Mouse (Mus musculus) embryonic facial prominence, embryonic 12.5 days (tissue): Measurements from ENCODE around the gene Zfp704. TPM values are rescaled to one million over a fixed set of nuclear protein-coding genes. Genes with fewer than 3 reads are reported as not detected.

Source experiments
- ATAC-seq: fragments of 200-750 bp; cut with Nextera tagmentation; 2 replicates; pipeline ENCODE4 v1.8.0; 2017; ENCODE audit not compliant: insufficient number of reproducible peaks, insufficient read depth, low FRiP score, low TSS enrichment
- H3K27ac ChIP-seq: fragments of 300-500 bp; sonication (generic); 2 replicates; pipeline ENCODE4 v1.5.1; 2016; ENCODE audit warnings: mild to moderate bottlenecking
- H3K27me3 ChIP-seq: fragments of 300-500 bp; sonication (generic); 2 replicates; pipeline ENCODE4 v1.6.1; 2016; ENCODE audit warnings: mild to moderate bottlenecking, moderate library complexity
- H3K36me3 ChIP-seq: fragments of 300-500 bp; sonication (generic); 2 replicates; pipeline ENCODE4 v1.6.1; 2016; ENCODE audit warnings: mild to moderate bottlenecking
- H3K4me1 ChIP-seq: fragments of 300-500 bp; sonication (generic); 2 replicates; pipeline ENCODE4 v1.6.1; 2016
- H3K4me2 ChIP-seq: fragments of 300-500 bp; sonication (generic); replicated peaks from 2 replicates; pipeline ENCODE4 v1.6.1; 2016; ENCODE audit warnings: mild to moderate bottlenecking, moderate library complexity
- H3K4me3 ChIP-seq: fragments of 300-500 bp; sonication (generic); 2 replicates; pipeline ENCODE4 v1.5.1; 2016; ENCODE audit warnings: mild to moderate bottlenecking
- H3K9ac ChIP-seq: fragments of 300-500 bp; sonication (generic); 2 replicates; pipeline ENCODE4 v1.6.1; 2016; ENCODE audit warnings: mild to moderate bottlenecking, moderate library complexity
- H3K9me3 ChIP-seq: fragments of 300-500 bp; sonication (generic); 2 replicates; pipeline ENCODE4 v1.6.1; 2016; ENCODE audit warnings: mild to moderate bottlenecking, moderate library complexity
- WGBS: fragments of 180-500 bp; shearing (Covaris S2); methylation state at CpG from one replicate; pipeline ENCODE4 v1.1.7; 2016; 5-methylcytosine and 5-hydroxymethylcytosine counted together
- polyA plus RNA-seq: library from polyadenylated mRNA; unstranded; fragments of >200 nt; fragmentation: Nextera tagmentation; extraction: Ambion mirVana; gene quantifications from 2 replicates; pipeline ENCODE4 v1.2.1, GENCODE M21; 2016

Zfp704 gene
- polyA plus RNA-seq, 1 experiment from 2014 or later = 8.8 TPM

DNA sequence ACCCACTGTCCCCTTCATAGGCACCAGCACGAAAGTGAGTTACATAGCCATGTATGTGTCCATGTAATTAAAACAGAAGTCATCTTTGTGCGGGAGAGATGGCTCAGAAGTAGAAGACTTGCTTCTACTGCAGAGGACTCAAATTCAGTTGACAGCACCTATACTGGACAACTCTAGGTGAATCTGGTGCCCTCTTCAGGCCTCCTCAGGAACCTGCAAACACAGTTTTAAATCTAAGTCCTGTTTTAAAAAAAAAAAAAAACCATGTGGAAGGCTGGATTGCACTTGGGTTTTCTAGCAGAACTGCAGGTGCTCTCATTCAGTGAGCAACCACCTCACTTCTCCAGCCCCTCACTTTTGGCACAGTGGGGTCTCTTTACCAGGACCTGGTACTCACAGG lies 16.1 kb downstream of the Zfp704 start:
- H3K9ac ChIP-seq = no peak overlapping the region
- H3K4me3 ChIP-seq = no peak overlapping the region
- no peaks in the 10 kb centered on the region for H3K9me3 ChIP-seq
- H3K27me3 ChIP-seq = no peaks in the 10 kb centered on the region
- no peak overlapping the region for H3K27ac ChIP-seq
- 79% methylated on average over 2 of the region's 2 CpGs for WGBS
- ATAC-seq = no peak
- no peak overlapping the region for H3K4me2 ChIP-seq
- no peaks in the 10 kb centered on the region for H3K36me3 ChIP-seq
- peaks cover 5% of the 10 kb centered on the region; the same call in 1 of the 2 replicates for H3K4me1 ChIP-seq

- Histone ChIP-seq H3K27me3 (no peaks in the 10 kb centered on the region), H3K9me3 (no peaks in the 10 kb centered on the region)
- 94% methylated on average over 8 of the region's 8 CpGs for WGBS
These were observed 18.3 kb downstream of the Zfp704 start for GRCm38 (mm10) chr3:9591416-9592110.

DNA sequence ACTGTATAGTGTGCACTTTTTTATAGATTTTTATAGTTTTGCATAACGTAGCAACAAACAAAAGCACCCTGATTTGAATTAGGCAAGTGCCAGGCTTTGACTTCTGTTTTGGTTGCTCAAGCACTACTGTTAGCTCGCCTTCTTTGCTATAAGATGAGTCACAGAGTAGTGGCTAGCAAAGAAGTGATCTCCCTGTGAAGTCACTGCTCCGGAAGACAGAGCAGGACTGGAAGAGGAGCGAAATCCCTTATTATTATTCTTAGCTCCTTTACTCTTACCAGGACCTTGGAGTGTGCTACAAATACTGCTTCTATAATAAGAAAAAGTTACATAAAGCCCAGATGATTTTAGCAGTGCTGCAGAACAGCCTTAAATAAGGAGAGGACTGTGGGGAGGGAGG lies 21.2 kb downstream of the Zfp704 start:
- Histone ChIP-seq H3K4me3 (no peak overlapping the region), H3K9ac (no peak overlapping the region), H3K9me3 (no peaks in the 10 kb centered on the region), H3K27me3 (no peaks in the 10 kb centered on the region), H3K36me3 (no peaks in the 10 kb centered on the region), H3K4me1 (peaks cover 7% of the 10 kb centered on the region), H3K4me2 (no peak overlapping the region), H3K27ac (no peak overlapping the region)
- WGBS = 94% methylated on average over 4 of the region's 4 CpGs
- no peak for ATAC-seq

More at GRCm38 (mm10) chr3:9591416-9592110, 18.3 kb downstream of the Zfp704 start:
- H3K4me1 ChIP-seq = peaks cover 5% of the 10 kb centered on the region; the same call in 1 of the 2 replicates
- H3K4me3 ChIP-seq = no peak overlapping the region
- no peaks in the 10 kb centered on the region for H3K36me3 ChIP-seq
- no peak overlapping the region for H3K27ac ChIP-seq
- H3K9ac ChIP-seq = no peak overlapping the region
- no peak overlapping the region for H3K4me2 ChIP-seq
- ATAC-seq = no peak

DNA sequence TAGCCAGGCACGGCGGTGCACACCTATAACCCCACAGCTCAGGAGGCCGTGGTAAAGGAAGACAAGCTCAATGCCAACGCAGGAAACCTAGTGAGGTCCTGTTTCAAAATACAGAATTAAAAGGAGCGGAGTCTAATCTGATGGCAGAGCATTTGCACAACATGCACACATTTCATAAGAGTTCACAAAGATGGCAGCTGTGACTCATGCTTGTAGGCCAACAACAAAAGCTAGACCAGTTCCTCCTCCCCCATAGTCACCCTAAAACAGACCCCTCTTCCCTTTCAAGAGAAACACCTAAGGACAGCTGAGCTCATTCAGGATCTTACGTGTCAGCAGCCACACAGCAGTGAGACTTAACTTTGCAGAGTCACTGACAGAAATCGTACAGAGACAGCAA lies 22.6 kb downstream of the Zfp704 start:
- no peak for ATAC-seq
- Histone ChIP-seq H3K9ac (no peak overlapping the region), H3K27me3 (no peaks in the 10 kb centered on the region), H3K4me2 (no peak overlapping the region), H3K36me3 (no peaks in the 10 kb centered on the region), H3K27ac (no peak overlapping the region), H3K9me3 (no peaks in the 10 kb centered on the region), H3K4me1 (peaks cover 13% of the 10 kb centered on the region), H3K4me3 (no peak overlapping the region)
- WGBS = 88% methylated on average over 7 of the region's 7 CpGs

DNA sequence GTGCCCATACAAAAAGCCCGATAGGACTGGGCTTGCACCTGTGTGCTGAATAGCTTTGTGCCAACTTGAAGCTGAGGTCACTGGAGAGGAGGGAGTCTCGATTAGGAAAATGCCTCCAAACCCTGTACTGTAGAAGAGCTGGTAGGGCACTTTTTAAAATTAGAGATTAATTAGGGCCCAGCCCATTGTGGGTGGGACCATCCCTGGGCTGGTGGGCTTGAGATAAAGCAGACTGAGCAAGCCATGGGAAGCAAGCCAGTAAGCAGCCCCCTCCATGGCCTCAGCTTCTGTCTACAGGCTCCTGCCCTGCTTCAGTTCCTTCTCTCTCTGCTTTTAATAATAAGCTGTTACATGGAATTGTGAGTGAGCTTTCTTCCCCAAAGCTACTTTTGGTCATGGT lies 26.4 kb downstream of the Zfp704 start:
- no peaks in the 10 kb centered on the region for H3K36me3 ChIP-seq
- no peak for ATAC-seq
- H3K4me2 ChIP-seq = no peak overlapping the region
- H3K9me3 ChIP-seq = no peaks in the 10 kb centered on the region
- WGBS = 73% methylated on average over 2 of the region's 2 CpGs
- H3K4me3 ChIP-seq = no peak overlapping the region
- no peak overlapping the region for H3K27ac ChIP-seq
- H3K4me1 ChIP-seq = peaks cover 8% of the 10 kb centered on the region; the same call in 1 of the 2 replicates
- H3K27me3 ChIP-seq = no peaks in the 10 kb centered on the region
- no peak overlapping the region for H3K9ac ChIP-seq

DNA sequence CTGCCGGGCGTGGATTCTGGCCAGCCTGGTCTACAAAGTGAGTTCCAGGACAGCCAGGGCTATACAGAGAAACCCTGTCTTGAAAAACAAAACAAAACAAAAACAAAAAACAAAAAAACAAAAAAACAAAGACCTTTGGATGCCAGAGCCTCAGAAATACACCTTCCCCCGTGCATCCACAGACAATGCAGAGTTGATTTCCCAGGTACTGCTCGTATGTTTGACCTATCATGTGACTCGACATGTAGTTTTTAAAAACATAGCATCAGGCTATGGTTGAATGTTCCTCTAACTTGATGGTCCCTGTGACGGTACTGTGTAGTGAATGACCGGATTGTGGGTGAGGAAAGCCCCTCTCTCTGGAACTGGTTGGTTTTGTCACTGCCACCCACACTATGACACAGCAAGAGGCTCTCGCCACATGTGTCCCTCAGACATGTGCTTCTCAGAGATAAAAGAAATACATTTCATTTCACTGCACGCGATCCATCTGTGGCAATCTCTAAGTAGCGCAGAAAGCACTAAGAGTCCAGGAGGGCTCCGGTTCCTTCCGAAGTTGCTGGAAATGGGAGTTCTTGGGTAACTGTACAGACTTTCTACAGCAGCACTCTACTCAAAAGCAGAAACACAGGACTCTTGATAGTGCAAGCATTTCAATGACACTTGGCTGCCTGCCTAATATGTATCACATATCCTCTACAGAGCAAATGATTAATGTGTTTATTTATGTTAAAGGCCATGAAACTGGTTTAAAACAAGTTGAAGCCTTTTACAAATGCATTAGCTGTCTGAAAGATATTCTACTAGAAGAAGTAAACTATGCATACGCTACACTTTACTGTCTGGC lies 28.7 kb downstream of the Zfp704 start:
- no peaks in the 10 kb centered on the region for H3K36me3 ChIP-seq
- no peak for ATAC-seq

GRCm38 (mm10) chr3:9580102-9580501 lies 29.8 kb downstream of the Zfp704 start:
- peaks cover 24% of the 10 kb centered on the region for H3K4me1 ChIP-seq
- 85% methylated on average over 3 of the region's 3 CpGs for WGBS

More for the DNA sequence above, 28.7 kb downstream of the Zfp704 start:
- Histone ChIP-seq H3K4me2 (no peak overlapping the region), H3K4me3 (no peak overlapping the region), H3K27me3 (no peaks in the 10 kb centered on the region), H3K4me1 (peaks cover 16% of the 10 kb centered on the region), H3K27ac (no peak overlapping the region), H3K9ac (no peak overlapping the region), H3K9me3 (no peaks in the 10 kb centered on the region)
- WGBS = 91% methylated on average over 14 of the region's 14 CpGs

DNA sequence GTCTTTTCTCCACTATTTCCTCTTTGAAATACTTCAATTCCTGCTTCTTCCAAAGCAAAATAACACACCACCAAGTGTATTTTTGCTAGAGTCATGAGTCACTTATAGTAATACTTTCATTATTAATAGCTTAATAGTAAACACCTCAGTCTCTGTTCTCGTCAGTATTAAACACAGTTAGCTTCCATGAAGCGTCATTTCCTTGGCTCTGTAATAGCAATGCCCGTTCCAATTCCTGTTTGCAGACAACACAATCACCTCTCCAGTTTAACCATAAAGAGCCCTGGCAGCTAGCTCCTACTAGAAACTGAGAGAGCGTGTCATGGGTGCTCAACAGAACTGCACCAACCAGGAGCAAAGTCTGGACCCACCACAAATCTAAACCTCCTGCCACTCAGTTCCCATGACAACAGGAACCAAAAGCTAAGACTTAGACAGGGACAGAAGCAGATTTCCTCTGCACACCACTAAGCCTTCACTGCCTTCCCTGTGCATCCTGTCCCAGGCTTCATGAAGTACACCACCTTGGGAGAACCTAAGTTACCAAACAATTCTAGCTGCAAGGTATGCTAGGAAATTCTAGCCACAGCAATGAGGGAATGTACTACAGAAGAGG lies 30.7 kb downstream of the Zfp704 start:
- ATAC-seq = no peak
- WGBS = 77% methylated on average over 4 of the region's 4 CpGs
- H3K4me1 ChIP-seq = peaks cover 34% of the 10 kb centered on the region

More at GRCm38 (mm10) chr3:9580102-9580501, 29.8 kb downstream of the Zfp704 start:
- Histone ChIP-seq H3K4me3 (no peak overlapping the region), H3K9ac (no peak overlapping the region), H3K4me2 (no peak overlapping the region), H3K27me3 (no peaks in the 10 kb centered on the region), H3K36me3 (no peaks in the 10 kb centered on the region), H3K9me3 (no peaks in the 10 kb centered on the region), H3K27ac (no peak overlapping the region)
- ATAC-seq = no peak

GRCm38 (mm10) chr3:9576872-9577271 lies 33.0 kb downstream of the Zfp704 start:
- Histone ChIP-seq H3K36me3 (no peaks in the 10 kb centered on the region), H3K9ac (no peak overlapping the region), H3K4me2 (no peak overlapping the region), H3K4me3 (no peak overlapping the region), H3K4me1 (peaks cover 28% of the 10 kb centered on the region), H3K27me3 (no peaks in the 10 kb centered on the region), H3K9me3 (no peaks in the 10 kb centered on the region), H3K27ac (no peak overlapping the region)
- no peak for ATAC-seq
- WGBS = 81% methylated on average over 4 of the region's 4 CpGs

More for the DNA sequence above, 30.7 kb downstream of the Zfp704 start:
- H3K27ac ChIP-seq = no peak overlapping the region
- H3K36me3 ChIP-seq = no peaks in the 10 kb centered on the region
- no peaks in the 10 kb centered on the region for H3K27me3 ChIP-seq
- no peaks in the 10 kb centered on the region for H3K9me3 ChIP-seq
- H3K9ac ChIP-seq = no peak overlapping the region
- no peak overlapping the region for H3K4me3 ChIP-seq
- no peak overlapping the region for H3K4me2 ChIP-seq

DNA sequence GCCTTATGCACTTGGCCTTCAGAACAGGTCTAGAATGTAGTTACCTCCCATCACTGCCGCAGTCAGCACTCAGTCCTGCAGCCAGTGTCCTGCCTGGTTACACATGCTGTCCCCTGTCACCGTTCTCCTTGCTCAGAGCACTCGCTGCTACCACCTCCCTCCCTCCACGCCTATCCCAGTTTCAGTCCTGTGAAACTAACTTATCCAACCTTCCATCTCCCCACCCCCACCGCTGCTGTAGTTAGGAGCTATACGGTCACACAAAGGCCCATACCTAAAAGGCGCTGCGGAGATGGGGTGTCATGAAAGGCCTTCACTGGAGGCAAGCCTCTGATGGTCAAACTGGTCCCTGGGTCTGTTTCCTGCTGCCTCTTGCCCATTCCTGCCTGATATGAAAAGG lies 35.6 kb downstream of the Zfp704 start:
- Histone ChIP-seq H3K4me1 (peaks cover 28% of the 10 kb centered on the region), H3K27me3 (no peaks in the 10 kb centered on the region), H3K9me3 (no peaks in the 10 kb centered on the region), H3K4me3 (no peak overlapping the region), H3K4me2 (no peak overlapping the region), H3K36me3 (no peaks in the 10 kb centered on the region), H3K9ac (no peak overlapping the region), H3K27ac (no peak overlapping the region)
- WGBS = 65% methylated on average over 8 of the region's 8 CpGs
- ATAC-seq = no peak

- WGBS = 43% methylated on average over 6 of the region's 6 CpGs
- ATAC-seq = no peak
- Histone ChIP-seq H3K4me1 (peaks cover 30% of the 10 kb centered on the region), H3K9ac (no peak overlapping the region), H3K36me3 (no peaks in the 10 kb centered on the region), H3K4me3 (no peak overlapping the region), H3K27me3 (no peaks in the 10 kb centered on the region), H3K9me3 (no peaks in the 10 kb centered on the region), H3K27ac (no peak overlapping the region), H3K4me2 (no peak overlapping the region)
These were observed 36.3 kb downstream of the Zfp704 start for GRCm38 (mm10) chr3:9573581-9573980.
